Mouse (Mus musculus): ENCODE results near the gene Ntpcr. TPM values are rescaled to one million over a fixed set of nuclear protein-coding genes. Genes with fewer than 3 reads are reported as not detected.

Gene Ntpcr
- total and polyA plus RNA-seq, 3 experiments: 15.1 to 25.0 (median 24.0) TPM

DNA sequence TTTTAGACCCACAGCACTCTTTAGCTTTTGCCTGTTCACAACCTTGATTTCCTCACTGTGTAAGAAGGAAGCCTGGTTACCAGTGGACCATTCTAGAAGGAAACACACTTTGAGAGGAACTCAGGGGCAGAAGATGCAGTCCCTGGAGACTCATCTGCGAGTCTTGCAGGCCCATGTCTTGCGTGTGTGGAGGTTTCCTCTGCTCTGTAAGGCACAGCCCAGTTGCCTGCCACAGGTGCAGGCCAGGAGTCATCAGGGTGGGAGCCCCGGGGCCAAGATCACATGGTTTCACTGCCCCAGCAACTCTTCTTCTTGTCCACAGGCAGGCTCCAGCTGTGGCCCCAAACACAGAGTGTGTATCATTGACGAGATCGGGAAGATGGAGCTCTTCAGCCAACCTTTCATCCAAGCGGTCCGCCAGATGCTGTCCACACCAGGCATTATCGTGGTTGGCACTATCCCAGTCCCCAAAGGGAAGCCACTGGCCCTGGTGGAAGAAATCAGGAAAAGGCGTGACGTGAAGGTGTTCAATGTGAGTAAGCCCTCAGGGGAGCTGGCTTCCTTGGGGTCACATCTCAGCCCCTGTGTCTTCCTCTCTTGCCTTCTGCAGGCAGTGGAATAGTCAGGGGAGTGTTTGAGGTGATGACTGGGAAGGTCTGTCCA lies 15.3 kb downstream of the Ntpcr start:
- no peaks in the 10 kb centered on the region for H3K9me3 ChIP-seq (replicated peaks; ENCODE audit: low read length)
- no peak overlapping the region for H3K27ac ChIP-seq (ENCODE audit: insufficient read depth, low read depth)
- TF ChIP-seq BHLHE40 (IDR thresholded peaks at IDR 0.05; ENCODE audit: low read depth, low read length) (peak; percentile 57), EP300 (IDR thresholded peaks at IDR 0.05; ENCODE audit: low read length) (peak; percentile 27; the same call in 1 of the 2 replicates), MEF2A (IDR thresholded peaks at IDR 0.05; ENCODE audit: borderline replicate concordance, low read depth, low read length) (0 out of 2 replicates have a peak, but pooled peaks have one; percentile 22), ETS1 (conservative IDR thresholded peaks at IDR 0.05; ENCODE audit: low read depth, low read length) (peak; percentile 38; the same call in 1 of the 2 replicates), USF1 (IDR thresholded peaks at IDR 0.05; ENCODE audit: low read depth, low read length) (no peak)
- no peaks in the 10 kb centered on the region for H3K79me2 ChIP-seq (replicated peaks; ENCODE audit: control insufficient read depth, extremely low read depth, insufficient read depth, poor library complexity, severe bottlenecking)
- H3K4me1 ChIP-seq (ENCODE audit: control insufficient read depth in 1 of 2, insufficient read depth in 2 of 2): peaks cover 20 to 22% of the 10 kb centered on the region in 2 experiments
- in situ Hi-C loops (cut with MboI; ENCODE audit: low pct_ligation_motif_present, low pct_unique_long_range_greater_than_20kb, low sequenced_read_pairs): no loop called here
- peak; percentile 32 for DNase-seq (ENCODE audit: extremely low read depth)
- dilution Hi-C loops (cut with MboI; ENCODE audit: extremely low pct_ligation_motif_present, extremely low pct_unique_long_range_greater_than_20kb, low sequenced_read_pairs): no loop called here
- H3K27me3 ChIP-seq (replicated peaks): no peaks in the 10 kb centered on the region
- H3K9ac ChIP-seq (ENCODE audit: insufficient read depth, low read depth): no peak overlapping the region
- no peak overlapping the region for H3K4me3 ChIP-seq (replicated peaks in 1 of 3; ENCODE audit: low read depth in 2 of 3, low read length in 2 of 3, poor library complexity in 1 of 3)
- no peak overlapping the region for H3K4me2 ChIP-seq (ENCODE audit: insufficient read depth, low read depth, poor library complexity, severe bottlenecking)
- H3K36me3 ChIP-seq (replicated peaks in 1 of 2; ENCODE audit: control insufficient read depth in 1 of 2, insufficient read depth in 1 of 2, low read length in 1 of 2): peaks cover 11 to 61% of the 10 kb centered on the region in 2 experiments

DNA sequence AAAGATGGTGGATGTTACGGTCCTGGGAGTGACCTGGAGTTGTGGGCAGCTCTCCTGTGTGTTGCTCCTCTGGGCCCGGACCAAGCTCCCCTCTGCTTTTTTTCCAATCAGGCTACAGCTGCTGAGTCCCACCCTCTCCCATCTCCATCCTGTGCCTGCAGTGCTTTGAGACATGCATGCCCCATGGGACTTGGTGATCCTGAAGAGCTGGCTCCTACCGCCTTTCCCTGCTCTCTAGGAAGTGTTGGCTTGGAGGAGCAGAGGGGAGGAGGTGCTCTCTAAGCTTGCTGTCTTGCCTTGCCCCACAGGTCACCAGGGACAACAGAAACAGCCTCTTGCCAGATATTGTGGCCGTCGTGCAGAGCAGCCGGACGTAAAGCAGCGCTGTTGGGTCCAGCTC lies 17.6 kb downstream of the Ntpcr start:
- H3K36me3 ChIP-seq (replicated peaks in 1 of 2; ENCODE audit: control insufficient read depth in 1 of 2, insufficient read depth in 1 of 2, low read length in 1 of 2): peaks cover 9 to 41% of the 10 kb centered on the region in 2 experiments
- H3K27me3 ChIP-seq (replicated peaks): no peaks in the 10 kb centered on the region
- peaks cover 39 to 40% of the 10 kb centered on the region in 2 experiments for H3K4me1 ChIP-seq (ENCODE audit: control insufficient read depth in 1 of 2, insufficient read depth in 2 of 2)
- no peaks in the 10 kb centered on the region for H3K79me2 ChIP-seq (replicated peaks; ENCODE audit: control insufficient read depth, extremely low read depth, insufficient read depth, poor library complexity, severe bottlenecking)
- no peak overlapping the region for H3K27ac ChIP-seq (ENCODE audit: insufficient read depth, low read depth)
- H3K9ac ChIP-seq (ENCODE audit: insufficient read depth, low read depth): no peak overlapping the region
- in situ Hi-C loops (cut with MboI; ENCODE audit: low pct_ligation_motif_present, low pct_unique_long_range_greater_than_20kb, low sequenced_read_pairs): no loop called here
- no peak overlapping the region for H3K4me2 ChIP-seq (ENCODE audit: insufficient read depth, low read depth, poor library complexity, severe bottlenecking)
- TF ChIP-seq ZNF384 (IDR thresholded peaks at IDR 0.05; ENCODE audit: low read depth, low read length) (no peak), JUN (IDR thresholded peaks at IDR 0.05; ENCODE audit: insufficient read depth, low read depth, low read length) (no peak), MYC (IDR thresholded peaks at IDR 0.05; ENCODE audit: low read depth, low read length) (no peak), MAX (IDR thresholded peaks at IDR 0.05; ENCODE audit: low read length) (no peak), RAD21 (IDR thresholded peaks at IDR 0.05; ENCODE audit: low read depth, low read length) (no peak), POLR2A (IDR thresholded peaks at IDR 0.05; ENCODE audit: low read depth, low read length) (no peak), IRF4 (IDR thresholded peaks at IDR 0.05; ENCODE audit: low read depth, low read length) (no peak), CTCF (conservative IDR thresholded peaks at IDR 0.05 in 1 of 2, IDR thresholded peaks at IDR 0.05 in 1 of 2; ENCODE audit: low read depth in 2 of 2, low read length in 2 of 2) (no peak)
- DNase-seq (ENCODE audit: extremely low read depth): no peak
- dilution Hi-C loops (cut with MboI; ENCODE audit: extremely low pct_ligation_motif_present, extremely low pct_unique_long_range_greater_than_20kb, low sequenced_read_pairs): no loop called here
- no peaks in the 10 kb centered on the region for H3K9me3 ChIP-seq (replicated peaks; ENCODE audit: low read length)
- H3K4me3 ChIP-seq (replicated peaks in 1 of 3; ENCODE audit: low read depth in 2 of 3, low read length in 2 of 3, poor library complexity in 1 of 3): no peak overlapping the region

DNA sequence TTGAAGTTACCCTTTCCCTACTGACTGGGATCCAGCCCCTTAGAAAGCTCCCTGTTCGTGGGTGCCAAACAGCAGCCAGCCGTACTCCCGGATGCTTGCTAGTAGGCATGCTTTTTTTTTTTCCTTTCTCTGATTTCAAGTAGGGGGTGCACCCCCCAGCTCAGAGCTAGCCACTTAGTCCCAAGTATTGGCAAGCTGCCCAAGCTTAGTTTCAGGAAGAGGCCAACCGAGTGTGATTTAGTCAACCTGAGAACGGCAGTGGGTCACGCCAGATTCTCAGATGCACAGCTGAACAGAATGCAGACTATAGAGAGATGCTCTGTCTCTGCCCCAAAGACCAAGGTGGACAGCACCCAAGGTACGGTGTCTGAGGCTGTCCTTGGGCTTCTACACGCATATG lies 21.1 kb downstream of the Ntpcr start:
- H3K9me3 ChIP-seq (replicated peaks; ENCODE audit: low read length): no peaks in the 10 kb centered on the region
- no peak overlapping the region; the same call in 1 of the 2 replicates for H3K27ac ChIP-seq (ENCODE audit: insufficient read depth, low read depth)
- H3K9ac ChIP-seq (ENCODE audit: insufficient read depth, low read depth): no peak overlapping the region
- dilution Hi-C loops (cut with MboI; ENCODE audit: extremely low pct_ligation_motif_present, extremely low pct_unique_long_range_greater_than_20kb, low sequenced_read_pairs): no loop called here
- H3K36me3 ChIP-seq (replicated peaks in 1 of 2; ENCODE audit: control insufficient read depth in 1 of 2, insufficient read depth in 1 of 2, low read length in 1 of 2): peaks cover 7 to 23% of the 10 kb centered on the region in 2 experiments
- in situ Hi-C loops (cut with MboI; ENCODE audit: low pct_ligation_motif_present, low pct_unique_long_range_greater_than_20kb, low sequenced_read_pairs): no loop called here
- H3K27me3 ChIP-seq (replicated peaks): no peaks in the 10 kb centered on the region
- H3K4me1 ChIP-seq (ENCODE audit: control insufficient read depth in 1 of 2, insufficient read depth in 2 of 2): peaks cover 20 to 24% of the 10 kb centered on the region in 2 experiments
- no peaks in the 10 kb centered on the region for H3K79me2 ChIP-seq (replicated peaks; ENCODE audit: control insufficient read depth, extremely low read depth, insufficient read depth, poor library complexity, severe bottlenecking)
- H3K4me3 ChIP-seq (replicated peaks in 1 of 3; ENCODE audit: low read depth in 2 of 3, low read length in 2 of 3, poor library complexity in 1 of 3): no peak overlapping the region
- H3K4me2 ChIP-seq (ENCODE audit: insufficient read depth, low read depth, poor library complexity, severe bottlenecking): no peak overlapping the region
- DNase-seq (ENCODE audit: extremely low read depth): peak; percentile 65
- no peak for TF ChIP-seq CHD1 (IDR thresholded peaks at IDR 0.05; ENCODE audit: low read depth, low read length)
- peak; percentile 86 for TF ChIP-seq EP300 (IDR thresholded peaks at IDR 0.05; ENCODE audit: low read length)
- peak; percentile 38; the same call in 1 of the 2 replicates for TF ChIP-seq MEF2A (IDR thresholded peaks at IDR 0.05; ENCODE audit: borderline replicate concordance, low read depth, low read length)
- no peak for TF ChIP-seq POLR2AphosphoS2 (IDR thresholded peaks at IDR 0.05; ENCODE audit: low read depth, low read length)
- TF ChIP-seq JUN (IDR thresholded peaks at IDR 0.05; ENCODE audit: insufficient read depth, low read depth, low read length): peak; percentile 57; the same call in 1 of the 2 replicates
- peak; percentile 78; the same call in 1 of the 2 replicates for TF ChIP-seq CHD2 (IDR thresholded peaks at IDR 0.05; ENCODE audit: low read length)
- TF ChIP-seq POLR2A (IDR thresholded peaks at IDR 0.05; ENCODE audit: low read depth, low read length): no peak
- no peak for TF ChIP-seq MAX (IDR thresholded peaks at IDR 0.05; ENCODE audit: low read length)
- peak; percentile 76 for TF ChIP-seq ETS1 (conservative IDR thresholded peaks at IDR 0.05; ENCODE audit: low read depth, low read length)
- no peak for TF ChIP-seq TBP (conservative IDR thresholded peaks at IDR 0.05; ENCODE audit: low read depth, low read length)
- no peak for TF ChIP-seq KAT2A (IDR thresholded peaks at IDR 0.05; ENCODE audit: insufficient replicate concordance, low read length)
- TF ChIP-seq ZC3H11A (IDR thresholded peaks at IDR 0.05; ENCODE audit: low read depth, low read length): no peak
- TF ChIP-seq RCOR1 (conservative IDR thresholded peaks at IDR 0.05; ENCODE audit: low read depth, low read length): peak; percentile 64; the same call in 1 of the 2 replicates
- no peak for TF ChIP-seq SIN3A (IDR thresholded peaks at IDR 0.05; ENCODE audit: low read length)
- no peak for TF ChIP-seq NRF1 (IDR thresholded peaks at IDR 0.05; ENCODE audit: low read depth, low read length)
- 0 out of 2 replicates have a peak, but pooled peaks have one; percentile 23 for TF ChIP-seq MYC (IDR thresholded peaks at IDR 0.05; ENCODE audit: low read depth, low read length)
- TF ChIP-seq MAFK (IDR thresholded peaks at IDR 0.05; ENCODE audit: insufficient replicate concordance, low read length): no peak

Measured in CH12.LX (cell line).